Mouse (Mus musculus) olfactory bulb, adult 2 months (tissue): Measurements from ENCODE around the gene Rfx4. TPM values are rescaled to one million over a fixed set of nuclear protein-coding genes. Genes with fewer than 3 reads are reported as not detected.
A peak's percentile ranks its signal among the peaks of the same experiment; 100 is the strongest.

Experiments
- H3K27ac ChIP-seq: fragments of 200-500 bp; 2 replicates; pipeline ENCODE4 v1.5.1; 2012; ENCODE audit warnings: low read depth, low read length; ENCODE audit not compliant: insufficient read depth
- H3K4me1 ChIP-seq: fragments of 200-500 bp; 2 replicates; pipeline ENCODE4 v1.6.1; 2012; ENCODE audit warnings: low read length; ENCODE audit not compliant: control insufficient read depth, insufficient read depth
- H3K4me3 ChIP-seq: fragments of 200-500 bp; 2 replicates; pipeline ENCODE4 v1.5.1; 2012; ENCODE audit warnings: mild to moderate bottlenecking, low read depth, low read length, moderate library complexity; ENCODE audit not compliant: insufficient read depth
- CTCF ChIP-seq: fragments of 200-500 bp; IDR thresholded peaks from 2 replicates; pipeline ENCODE4 v1.5.1; 2012; ENCODE audit warnings: low read depth, mild to moderate bottlenecking, low read length, moderate library complexity; ENCODE audit not compliant: insufficient read depth
- POLR2A ChIP-seq: fragments of 200-500 bp; IDR thresholded peaks from 2 replicates; pipeline ENCODE4 v1.6.1; 2012; ENCODE audit warnings: mild to moderate bottlenecking, low read depth, low read length, moderate library complexity; ENCODE audit not compliant: insufficient read depth
- WGBS: fragments of 180-500 bp; shearing (Covaris S2); methylation state at CpG from one replicate; pipeline ENCODE4 v1.1.7; 2018; 5-methylcytosine and 5-hydroxymethylcytosine counted together
- polyA plus RNA-seq: library from polyadenylated mRNA; stranded (reverse); fragments of >200 nt; gene quantifications from 2 replicates; pipeline ENCODE4 v1.2.4, GENCODE M21; 2012; ENCODE audit warnings: low replicate concordance; ENCODE audit not compliant: missing spikeins, insufficient read depth, insufficient read length

Rfx4 gene
- polyA plus RNA-seq, 1 experiment, result not detected

GRCm38 (mm10) chr10:84838850-84839473 is 83.1 kb downstream of the Rfx4 start:
- no peak overlapping the region for H3K4me3 ChIP-seq
- no peaks in the 10 kb centered on the region for H3K4me1 ChIP-seq
- H3K27ac ChIP-seq, result no peak overlapping the region
- TF ChIP-seq CTCF, result no peak
- TF ChIP-seq POLR2A, result no peak
- 78% methylated on average over 7 of the region's 7 CpGs for WGBS

DNA sequence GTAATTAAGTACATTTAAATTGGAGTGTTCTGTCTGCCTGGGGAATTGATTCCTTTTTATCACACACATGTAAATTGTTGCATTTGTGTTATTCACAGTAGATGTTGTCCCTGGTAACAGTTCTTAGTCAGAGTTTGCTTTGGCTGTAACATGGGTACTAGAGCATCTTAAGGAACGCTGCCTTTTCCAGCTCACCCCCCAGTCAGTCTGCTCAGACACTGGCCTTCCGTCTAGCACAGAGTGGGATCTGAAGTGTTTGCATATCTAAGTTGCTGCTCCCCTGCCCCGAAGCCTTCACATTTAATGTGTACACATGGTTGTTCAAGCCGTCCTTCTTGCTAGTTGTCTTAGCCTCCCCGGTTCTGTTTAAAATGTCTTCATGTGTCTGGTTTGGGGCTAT is 90.8 kb downstream of the Rfx4 start:
- 71% methylated on average over 5 of the region's 5 CpGs for WGBS
- no peak overlapping the region for H3K27ac ChIP-seq
- no peak overlapping the region for H3K4me3 ChIP-seq
- H3K4me1 ChIP-seq, result peaks cover 1% of the 10 kb centered on the region; the same call in 1 of the 2 replicates
- no peak for TF ChIP-seq POLR2A
- no peak for TF ChIP-seq CTCF

DNA sequence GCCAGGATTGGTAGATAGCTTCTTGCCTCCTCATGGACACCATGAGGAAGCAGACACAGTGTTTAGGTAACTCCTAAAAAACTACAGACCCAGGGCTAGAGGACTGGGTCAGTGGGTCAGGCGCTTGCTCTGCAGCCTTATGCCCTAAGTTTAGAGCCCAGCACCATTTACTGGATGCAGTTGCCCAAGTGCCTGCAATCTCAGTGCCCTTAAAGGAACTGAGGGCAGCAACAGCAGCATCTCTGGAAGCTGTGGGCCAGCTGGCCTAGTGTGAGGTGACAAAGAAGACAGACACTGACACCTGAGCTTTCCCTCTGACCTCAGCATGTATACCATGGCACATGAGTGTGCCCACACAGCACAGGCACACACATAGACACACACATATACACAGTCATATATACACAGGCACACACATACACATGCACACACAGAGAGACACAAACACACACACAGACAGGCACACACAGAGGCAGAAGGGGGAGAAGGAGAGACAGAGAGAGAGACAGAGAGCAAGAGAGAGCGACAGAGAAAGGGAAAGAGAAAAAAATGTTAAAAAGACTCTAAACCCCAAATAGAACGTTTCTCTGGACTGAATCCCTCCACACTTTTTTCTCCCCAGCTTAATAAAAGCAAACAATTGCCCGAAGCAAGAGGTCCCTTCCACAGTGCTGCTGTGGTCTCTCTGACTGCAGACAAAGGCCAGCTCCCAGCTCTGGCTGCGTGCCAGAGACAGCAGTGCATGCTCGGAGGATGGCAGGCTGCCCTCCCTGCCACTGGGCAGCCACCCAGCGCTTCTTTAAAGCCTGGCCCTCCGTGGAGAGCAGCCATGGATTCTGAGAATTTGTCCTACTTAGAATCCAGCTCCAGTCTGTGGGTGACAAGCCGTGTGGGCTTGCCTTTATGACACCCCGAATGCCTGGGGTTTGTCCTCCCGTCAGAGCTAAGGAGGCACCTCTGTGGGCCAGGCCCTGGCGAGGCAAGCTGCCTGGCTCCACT is 96.4 kb downstream of the Rfx4 start:
- TF ChIP-seq CTCF, result no peak
- no peak for TF ChIP-seq POLR2A
- Histone ChIP-seq H3K27ac (peak overlapping the region; percentile 9; the same call in 1 of the 2 replicates), H3K4me1 (peaks cover 13% of the 10 kb centered on the region), H3K4me3 (no peak overlapping the region)
- 43% methylated on average over 12 of the region's 12 CpGs for WGBS

DNA sequence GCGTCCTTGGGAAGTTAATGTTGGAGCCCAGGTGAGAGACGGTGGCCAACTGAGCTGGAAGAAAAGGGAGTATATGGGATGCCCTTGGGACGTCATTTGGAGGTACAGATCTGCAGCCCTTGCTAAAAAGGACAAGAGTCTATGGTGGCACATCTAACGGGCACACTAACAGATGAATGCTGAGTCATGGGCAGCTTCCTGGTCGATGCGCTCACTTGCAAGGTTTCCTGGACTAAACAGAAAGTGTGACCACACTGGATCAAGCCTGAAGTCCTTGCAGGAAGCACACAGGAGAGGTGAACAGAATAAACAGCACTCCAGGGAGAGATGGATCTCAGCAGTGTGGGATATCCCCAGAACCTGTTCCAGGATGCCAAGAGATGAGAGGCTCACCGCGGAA is 98.2 kb downstream of the Rfx4 start:
- no peak overlapping the region for H3K27ac ChIP-seq
- H3K4me1 ChIP-seq, result peaks cover 13% of the 10 kb centered on the region
- H3K4me3 ChIP-seq, result no peak overlapping the region
- 91% methylated on average over 8 of the region's 8 CpGs for WGBS
- TF ChIP-seq CTCF (no peak), POLR2A (no peak)

DNA sequence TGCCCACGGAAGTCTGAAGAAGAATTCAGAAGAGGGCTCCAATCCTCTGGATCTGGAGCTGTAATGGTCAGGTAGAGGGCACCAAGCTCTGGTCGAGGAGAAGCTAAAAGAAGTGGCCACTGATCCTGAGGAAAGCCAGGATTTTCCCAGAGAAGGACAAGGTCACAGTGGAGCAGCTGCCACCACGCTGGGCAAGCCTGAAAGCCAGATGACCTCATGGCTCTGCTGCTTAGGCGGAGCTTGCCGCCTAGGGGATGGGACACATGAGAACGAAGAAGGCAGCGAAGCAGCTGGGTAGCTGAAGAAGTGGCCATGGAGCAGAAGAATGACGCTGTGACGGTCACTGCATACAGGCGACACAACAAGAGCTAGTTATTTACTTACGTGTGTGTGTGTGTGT is 99.6 kb downstream of the Rfx4 start:
- no peak overlapping the region for H3K27ac ChIP-seq
- WGBS, result 83% methylated on average over 11 of the region's 11 CpGs
- H3K4me3 ChIP-seq, result no peak overlapping the region
- TF ChIP-seq CTCF, result no peak
- no peak for TF ChIP-seq POLR2A
- H3K4me1 ChIP-seq, result peaks cover 13% of the 10 kb centered on the region

GRCm38 (mm10) chr10:84858371-84858770 is 102.5 kb downstream of the Rfx4 start:
- 76% methylated on average over 8 of the region's 8 CpGs for WGBS
- Histone ChIP-seq H3K27ac (no peak overlapping the region), H3K4me1 (no peaks in the 10 kb centered on the region; the same call in 1 of the 2 replicates), H3K4me3 (no peak overlapping the region)
- TF ChIP-seq POLR2A, result no peak
- TF ChIP-seq CTCF, result no peak

DNA sequence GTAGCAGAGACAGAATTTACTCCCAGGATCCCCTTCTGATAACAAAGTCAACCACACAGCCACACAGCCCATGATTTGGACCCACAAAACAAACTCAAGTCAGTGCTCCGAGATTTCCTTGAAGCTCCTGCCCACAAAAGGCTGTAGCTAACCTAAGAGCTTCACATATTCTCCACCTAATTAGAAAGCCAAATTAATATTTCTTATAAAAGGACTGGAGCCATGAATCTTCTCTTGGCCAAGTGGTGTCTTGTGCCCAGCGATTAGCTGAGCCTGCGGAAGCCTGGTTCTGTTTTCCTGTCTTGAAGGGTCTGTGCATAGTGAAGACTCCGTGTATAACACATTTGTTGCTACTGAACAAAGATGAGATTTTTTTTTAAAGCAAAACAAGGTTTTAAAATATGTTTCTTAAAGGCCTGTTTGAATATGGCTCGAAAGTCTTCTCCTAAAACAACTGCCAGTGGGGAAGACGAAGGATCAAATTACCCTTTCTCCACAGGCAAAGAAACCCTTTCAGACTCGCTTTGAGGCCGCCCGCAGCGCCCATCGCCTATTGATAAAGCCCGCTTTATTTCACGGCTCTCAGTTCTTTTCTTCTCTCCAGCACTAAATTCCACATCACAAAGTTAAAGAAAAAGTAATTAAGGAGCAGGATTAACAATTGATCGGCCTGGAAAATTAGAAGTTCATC is 103.1 kb downstream of the Rfx4 start:
- TF ChIP-seq CTCF (no peak), POLR2A (no peak)
- WGBS, result 64% methylated on average over 14 of the region's 14 CpGs
- Histone ChIP-seq H3K4me1 (no peaks in the 10 kb centered on the region), H3K27ac (no peak overlapping the region), H3K4me3 (no peak overlapping the region)

- H3K27ac ChIP-seq, result no peak overlapping the region
- 55% methylated on average over 13 of the region's 13 CpGs for WGBS
- TF ChIP-seq CTCF, result no peak
- H3K4me1 ChIP-seq, result no peaks in the 10 kb centered on the region
- no peak overlapping the region for H3K4me3 ChIP-seq
Observed at GRCm38 (mm10) chr10:84859556-84860380, 103.9 kb downstream of the Rfx4 start.
